Mouse (Mus musculus) cortical plate, adult 2 months (tissue): ENCODE results near the gene Spata31. TPM values are rescaled to one million over a fixed set of nuclear protein-coding genes. Genes with fewer than 3 reads are reported as not detected.

ENCODE experiments used
- H3K27ac ChIP-seq: fragments of 200-500 bp; 2 replicates; pipeline ENCODE4 v1.5.1; 2012; ENCODE audit warnings: low read length, control low read depth, inconsistent platforms; ENCODE audit not compliant: insufficient read depth
- H3K4me1 ChIP-seq: fragments of 200-500 bp; 2 replicates; pipeline ENCODE4 v1.6.1; 2011; ENCODE audit warnings: low read length; ENCODE audit not compliant: control insufficient read depth, insufficient read depth
- H3K4me3 ChIP-seq: fragments of 200-500 bp; 2 replicates; pipeline ENCODE4 v1.5.1; 2011; ENCODE audit warnings: mild to moderate bottlenecking, low read length, control low read depth; ENCODE audit not compliant: insufficient read depth
- CTCF ChIP-seq: fragments of 200-500 bp; IDR thresholded peaks from 2 replicates; pipeline ENCODE4 v1.5.1; 2011; ENCODE audit warnings: mild to moderate bottlenecking, control low read depth, low read length; ENCODE audit not compliant: insufficient read depth; ENCODE audit errors: extremely low read depth
- POLR2A ChIP-seq: fragments of 200-500 bp; IDR thresholded peaks from 2 replicates; pipeline ENCODE4 v1.6.1; 2011; ENCODE audit warnings: mild to moderate bottlenecking, low read length, control low read depth; ENCODE audit not compliant: insufficient read depth; ENCODE audit errors: extremely low read depth
- polyA plus RNA-seq: library from polyadenylated mRNA; depleted of rRNA; stranded (reverse); fragments of >200 nt; gene quantifications from 2 replicates; pipeline ENCODE4 v1.2.3, GENCODE M21; 2012; rRNA removed

Gene Spata31
- polyA plus RNA-seq: not detected in 2 replicates

DNA sequence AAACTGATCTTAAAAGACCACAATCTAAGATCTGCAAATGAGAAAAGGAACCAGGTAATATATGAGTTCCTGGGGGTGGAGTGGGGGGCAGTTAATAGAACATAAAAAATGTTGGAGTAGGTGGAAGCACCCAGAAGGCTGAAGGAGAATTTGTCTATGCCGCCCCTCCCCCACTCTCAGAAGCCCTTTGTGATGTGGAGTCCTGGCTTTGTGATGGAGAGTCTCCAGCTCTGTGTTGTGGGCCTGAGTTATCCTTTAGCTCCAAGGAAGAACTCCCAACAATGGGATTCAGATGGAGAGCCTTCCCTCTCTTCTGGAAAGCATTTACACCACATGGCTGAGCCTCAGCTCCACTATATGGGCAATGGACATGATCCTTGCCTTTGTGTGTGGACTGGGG is at the start of gene Spata31:
Spata31 (plus strand) TSS at position 216 of the 400 bp plus-strand sequence.
- TF ChIP-seq CTCF (no peak), POLR2A (no peak)
- Histone ChIP-seq H3K4me3 (no peak within 1 kb of the TSS), H3K27ac (no peak within 1 kb of the TSS), H3K4me1 (no peaks in the 10 kb centered on the region)

DNA sequence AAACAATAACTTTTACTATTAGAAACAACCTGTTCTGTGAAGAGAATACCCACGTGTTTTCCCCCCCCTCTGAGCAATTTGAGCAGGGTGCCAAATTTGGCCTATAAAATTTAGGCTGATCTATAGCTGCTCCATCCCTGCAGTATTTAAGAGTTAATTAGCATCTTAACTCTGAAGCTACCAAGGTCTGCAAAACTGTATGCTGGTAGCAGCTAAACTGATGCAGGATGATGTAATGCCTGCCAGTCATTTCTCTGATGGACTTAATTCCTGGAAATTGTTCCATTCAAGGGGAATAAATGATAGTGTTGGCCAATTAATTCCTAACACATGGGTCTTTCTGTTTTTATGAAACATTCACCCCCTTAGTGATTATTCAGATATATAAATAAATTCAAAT is 14.1 kb upstream of the Spata31 start:
- H3K4me3 ChIP-seq: no peak overlapping the region; the same call in 1 of the 2 replicates
- TF ChIP-seq CTCF (no peak), POLR2A (no peak)

DNA sequence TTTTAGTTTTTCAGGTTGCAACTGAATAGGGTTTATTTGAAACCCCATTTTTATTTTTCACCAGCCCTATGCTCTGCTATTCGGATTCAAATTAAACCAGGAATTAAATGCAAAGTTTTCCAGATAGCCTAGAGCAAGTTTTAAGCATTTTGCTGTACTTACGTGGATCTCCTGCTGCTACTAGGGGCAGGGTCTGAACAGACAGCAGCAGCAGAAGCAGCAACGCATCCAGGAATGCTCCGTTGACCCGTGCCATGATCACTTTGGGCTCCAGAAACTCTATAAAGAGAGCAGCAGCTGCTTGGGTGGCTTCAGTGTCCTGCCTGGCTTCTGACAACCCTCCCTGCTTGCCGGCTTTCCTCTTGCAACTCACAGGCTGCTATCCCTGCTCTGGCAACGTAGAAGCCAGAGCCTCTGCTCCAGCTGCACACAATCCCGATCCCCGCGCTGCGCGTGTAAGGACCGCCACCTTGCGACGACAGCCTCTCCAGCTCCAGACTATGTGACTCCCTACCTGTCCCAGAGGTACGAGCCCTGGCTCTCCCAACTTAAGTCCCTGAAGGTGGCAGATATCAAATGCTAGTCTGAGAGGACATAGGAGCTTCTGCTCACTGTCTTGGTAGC is 13.5 kb upstream of the Spata31 start, which contains the start of gene Cntnap3:
Cntnap3 (minus strand) TSS at position 371 of the 624 bp plus-strand sequence.
- Histone ChIP-seq H3K4me3 (peak within 1 kb of the TSS; percentile 21), H3K4me1 (no peaks in the 10 kb centered on the region), H3K27ac (no peak within 1 kb of the TSS)
- TF ChIP-seq POLR2A: no peak
- TF ChIP-seq CTCF: peak; percentile 46

More for the DNA sequence above, 14.1 kb upstream of the Spata31 start:
- Histone ChIP-seq H3K4me1 (no peaks in the 10 kb centered on the region), H3K27ac (no peak overlapping the region)

Other genes with a start within 250 kb of the Spata31 start
- 2.3 and 3.4 TPM in 2 replicates for gene Cntnap3, start 13.5 kb upstream of the Spata31 start, polyA plus RNA-seq
- not detected in 2 replicates for gene Spata31d1c, start 115.7 kb downstream of the Spata31 start, polyA plus RNA-seq
- gene Prss47, start 135.4 kb downstream of the Spata31 start, polyA plus RNA-seq: not detected in 2 replicates
- 26.8 and 27.2 TPM in 2 replicates for gene Mfsd14b, start 195.6 kb downstream of the Spata31 start, polyA plus RNA-seq
- not detected in 2 replicates for gene Olfr465-ps1, start 220.7 kb downstream of the Spata31 start, polyA plus RNA-seq
- gene Olfr466, start 232.8 kb downstream of the Spata31 start, polyA plus RNA-seq: not detected in 2 replicates